Comparison of ENCODE assay signal across 8 mouse cellular contexts in genomic region chr4:123411006-123411731, GRCm38 (mm10).
DNase-seq lines count a peak whose midpoint lies in the region; ATAC-seq and TF ChIP-seq lines count a peak whose summit lies in the region.

No protein-coding gene starts in this region.

- peak overlapping the region; percentile 96 for H3K4me2 ChIP-seq in forebrain, postnatal 0 days (ENCODE audit: low read depth)
- H3K4me2 ChIP-seq in intestine, embryonic 14.5 days (ENCODE audit: low read length) = peak overlapping the region; percentile 83
- peak overlapping the region; percentile 82 for H3K4me2 ChIP-seq in lung, embryonic 14.5 days
- H3K4me2 ChIP-seq in neural tube, embryonic 15.5 days = peak overlapping the region; percentile 93

- H3K9ac ChIP-seq in forebrain, postnatal 0 days = peak overlapping the region; percentile 76
- H3K9ac ChIP-seq in intestine, embryonic 14.5 days (ENCODE audit: low read length) = peak overlapping the region; percentile 79
- peak overlapping the region; percentile 81 for H3K9ac ChIP-seq in lung, embryonic 14.5 days
- peak overlapping the region; percentile 69 for H3K9ac ChIP-seq in neural tube, embryonic 15.5 days (replicated peaks)

- H3K27me3 ChIP-seq in forebrain, postnatal 0 days (ENCODE audit: insufficient read depth, low read length) = no peaks in the 10 kb centered on the region
- H3K27me3 ChIP-seq in intestine, embryonic 14.5 days (replicated peaks; ENCODE audit: control insufficient read depth, insufficient read depth, low read length) = no peaks in the 10 kb centered on the region
- no peaks in the 10 kb centered on the region for H3K27me3 ChIP-seq in lung, embryonic 14.5 days (ENCODE audit: insufficient read depth, low read length)
- no peaks in the 10 kb centered on the region for H3K27me3 ChIP-seq in neural tube, embryonic 15.5 days (replicated peaks)

- no peaks in the 10 kb centered on the region for H3K9me3 ChIP-seq in forebrain, postnatal 0 days (ENCODE audit: low read length)
- no peaks in the 10 kb centered on the region for H3K9me3 ChIP-seq in intestine, embryonic 14.5 days (ENCODE audit: control insufficient read depth, low read length)
- H3K9me3 ChIP-seq in lung, embryonic 14.5 days (ENCODE audit: low read depth, low read length) = no peaks in the 10 kb centered on the region
- no peaks in the 10 kb centered on the region for H3K9me3 ChIP-seq in neural tube, embryonic 15.5 days (replicated peaks)

- ATAC-seq in forebrain, postnatal 0 days = peak; percentile 40
- peak; percentile 57 for ATAC-seq in intestine, embryonic 14.5 days (replicated peaks; ENCODE audit: low FRiP score, low TSS enrichment, low read depth)
- ATAC-seq in lung, embryonic 14.5 days (ENCODE audit: insufficient read depth) = peak; percentile 3
- peak; percentile 45; the same call in 1 of the 2 replicates for ATAC-seq in neural tube, embryonic 15.5 days (ENCODE audit: low FRiP score)

- 1% methylated on average over 36 of the region's 36 CpGs for WGBS in forebrain, postnatal 0 days
- WGBS in intestine, embryonic 14.5 days = 3% methylated on average over 36 of the region's 36 CpGs
- WGBS in lung, embryonic 14.5 days = 2% methylated on average over 36 of the region's 36 CpGs
- 3% methylated on average over 36 of the region's 36 CpGs for WGBS in neural tube, embryonic 15.5 days

- peaks cover 29% of the 10 kb centered on the region for H3K4me1 ChIP-seq in forebrain, postnatal 0 days (ENCODE audit: insufficient read depth)
- H3K4me1 ChIP-seq in intestine, embryonic 14.5 days (replicated peaks; ENCODE audit: control insufficient read depth, insufficient read depth, low read length) = peaks cover 47% of the 10 kb centered on the region
- peaks cover 24% of the 10 kb centered on the region for H3K4me1 ChIP-seq in lung, embryonic 14.5 days (ENCODE audit: insufficient read depth)
- H3K4me1 ChIP-seq in neural tube, embryonic 15.5 days = peaks cover 60% of the 10 kb centered on the region

- no peak for TF ChIP-seq CTCF in forebrain, postnatal 0 days (IDR thresholded peaks at IDR 0.05; ENCODE audit: low read depth)
- no peak for TF ChIP-seq CTCF in lung, embryonic 14.5 days (IDR thresholded peaks at IDR 0.05; ENCODE audit: low read depth)

- H3K4me3 ChIP-seq in forebrain, postnatal 0 days (ENCODE audit: low read depth, low read length) = peak overlapping the region; percentile 72
- H3K4me3 ChIP-seq in intestine, embryonic 14.5 days (ENCODE audit: low read depth, low read length) = peak overlapping the region; percentile 50
- H3K4me3 ChIP-seq in lung, embryonic 14.5 days (ENCODE audit: low read depth, low read length) = peak overlapping the region; percentile 65
- peak overlapping the region; percentile 69 for H3K4me3 ChIP-seq in neural tube, embryonic 15.5 days (replicated peaks)

- no peaks in the 10 kb centered on the region for H3K36me3 ChIP-seq in forebrain, postnatal 0 days (ENCODE audit: insufficient read depth)
- H3K36me3 ChIP-seq in intestine, embryonic 14.5 days (ENCODE audit: control insufficient read depth, insufficient read depth, low read length) = peaks cover 12% of the 10 kb centered on the region
- peaks cover 20% of the 10 kb centered on the region for H3K36me3 ChIP-seq in lung, embryonic 14.5 days (ENCODE audit: insufficient read depth)
- no peaks in the 10 kb centered on the region for H3K36me3 ChIP-seq in neural tube, embryonic 15.5 days

- peak overlapping the region; percentile 79 for H3K27ac ChIP-seq in forebrain, postnatal 0 days (ENCODE audit: low read depth, low read length)
- peak overlapping the region; percentile 84 for H3K27ac ChIP-seq in intestine, embryonic 14.5 days (ENCODE audit: low read depth)
- peak overlapping the region; percentile 90 for H3K27ac ChIP-seq in lung, embryonic 14.5 days (ENCODE audit: low read depth)
- peak overlapping the region; percentile 89 for H3K27ac ChIP-seq in neural tube, embryonic 15.5 days (replicated peaks)

- DNase-seq in thymus, postnatal 25 days = peak; percentile 43
- DNase-seq in thymus, postnatal 4 days = no peak
- peak; percentile 41 to 55 for DNase-seq in cerebellum, adult 18-20 months
- DNase-seq in forebrain, postnatal 0 days = peak; percentile 50
- DNase-seq in intestine, embryonic 14.5 days (ENCODE audit: low spot score) = peak; percentile 86
- DNase-seq in lung, embryonic 14.5 days = peak; percentile 79
- DNase-seq in testis, postnatal 14 days (ENCODE audit: low spot score) = no peak

Comparison
In these comparisons a context has a peak if more than half of its experiments do, and no peak if none do; other contexts are left out.
1. DNase-seq: peak in thymus, postnatal 25 days (single experiment), cerebellum, adult 18-20 months (2 of 2), forebrain, postnatal 0 days (single experiment), intestine, embryonic 14.5 days (single experiment) and lung, embryonic 14.5 days (single experiment); none in thymus, postnatal 4 days (single experiment) and testis, postnatal 14 days (single experiment).
2. ATAC-seq: peak in every context shown above with its lines; median percentile 57 in intestine, embryonic 14.5 days; 45 in neural tube, embryonic 15.5 days; 40 in forebrain, postnatal 0 days; 3 in lung, embryonic 14.5 days.
3. Peak in every context shown above with its lines, with median percentiles within 50 percentile points of each other: H3K27ac ChIP-seq, H3K4me2 ChIP-seq, H3K4me3 ChIP-seq and H3K9ac ChIP-seq.